10 mouse cellular contexts compared by ENCODE assay signal in the genomic region with DNA sequence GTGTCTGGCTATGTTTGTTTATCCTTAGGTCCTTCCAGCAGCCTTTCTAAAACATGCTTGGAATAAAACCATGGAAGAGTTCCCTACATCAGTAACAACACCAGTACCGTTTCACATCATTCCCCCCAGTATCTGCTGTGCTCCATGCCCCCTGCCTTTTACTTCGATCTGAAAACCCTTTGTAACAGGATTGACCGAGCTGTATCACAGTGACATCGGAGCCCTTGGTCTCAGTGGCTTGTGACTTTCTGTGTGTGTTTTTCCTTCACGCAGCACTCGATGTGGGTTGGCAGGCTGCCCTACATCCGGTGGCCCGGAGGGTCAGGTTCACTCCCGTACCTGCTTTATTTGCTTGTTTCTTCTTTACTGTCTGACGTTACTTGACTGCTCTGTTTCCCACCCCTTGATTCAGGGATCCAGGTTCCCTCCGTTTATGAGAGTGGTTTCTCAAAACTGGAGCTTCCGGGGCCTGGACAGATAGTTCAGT.
DNase-seq lines count a peak whose midpoint lies in the region; ATAC-seq and TF ChIP-seq lines count a peak whose summit lies in the region.
"Had no signal": no experiment of that assay in that cellular context is flagged by ENCODE, and none has a peak within 500 bp of the region (broad histone marks: within the 10 kb centered on the region; RNA-seq: fewer than 3 reads in every experiment).

No protein-coding gene starts in this region.

- peak; percentile 42 for DNase-seq in cerebellum, adult 11-12 months
- DNase-seq in cerebellum, adult 9-11 months = no peak
- DNase-seq in hindbrain, embryonic 10.5 days (ENCODE audit: low spot score) = no peak
- DNase-seq in stomach, postnatal 0 days (ENCODE audit: low spot score) = no peak
- DNase-seq: thymus, postnatal 25 days had no signal

- H3K36me3 ChIP-seq in hindbrain, embryonic 10.5 days = no peaks in the 10 kb centered on the region
- H3K36me3 ChIP-seq in hindbrain, embryonic 12.5 days = no peaks in the 10 kb centered on the region
- H3K36me3 ChIP-seq in neural tube, embryonic 13.5 days = no peaks in the 10 kb centered on the region
- no peaks in the 10 kb centered on the region for H3K36me3 ChIP-seq in neural tube, embryonic 15.5 days
- no peaks in the 10 kb centered on the region for H3K36me3 ChIP-seq in stomach, postnatal 0 days (ENCODE audit: control insufficient read depth, insufficient read depth, low read length)
- no peaks in the 10 kb centered on the region for H3K36me3 ChIP-seq in intestine, postnatal 0 days (ENCODE audit: control insufficient read depth, insufficient read depth)

- H3K9ac ChIP-seq in hindbrain, embryonic 12.5 days = no peak overlapping the region
- H3K9ac ChIP-seq in neural tube, embryonic 13.5 days = no peak overlapping the region
- no peak overlapping the region for H3K9ac ChIP-seq in neural tube, embryonic 15.5 days (replicated peaks)
- H3K9ac ChIP-seq in stomach, postnatal 0 days (ENCODE audit: low read length) = no peak overlapping the region
- H3K9ac ChIP-seq in intestine, postnatal 0 days (ENCODE audit: low read depth, low read length) = no peak overlapping the region

- WGBS in hindbrain, embryonic 10.5 days = 76% methylated on average over 12 of the region's 12 CpGs
- 74% methylated on average over 12 of the region's 12 CpGs for WGBS in hindbrain, embryonic 12.5 days
- WGBS in neural tube, embryonic 13.5 days = 68% methylated on average over 12 of the region's 12 CpGs
- 66% methylated on average over 12 of the region's 12 CpGs for WGBS in neural tube, embryonic 15.5 days
- WGBS in stomach, postnatal 0 days = 61% methylated on average over 12 of the region's 12 CpGs
- WGBS in intestine, postnatal 0 days = 70% methylated on average over 12 of the region's 12 CpGs

- no peak overlapping the region for H3K4me3 ChIP-seq in hindbrain, embryonic 10.5 days
- no peak overlapping the region for H3K4me3 ChIP-seq in hindbrain, embryonic 12.5 days
- no peak overlapping the region for H3K4me3 ChIP-seq in neural tube, embryonic 13.5 days
- no peak overlapping the region for H3K4me3 ChIP-seq in neural tube, embryonic 15.5 days (replicated peaks)
- no peak overlapping the region for H3K4me3 ChIP-seq in stomach, postnatal 0 days (ENCODE audit: low read depth, low read length)
- H3K4me3 ChIP-seq in intestine, postnatal 0 days (ENCODE audit: low read depth, low read length) = no peak overlapping the region

- no peak for TF ChIP-seq EP300 in stomach, postnatal 0 days (optimal IDR thresholded peaks at IDR 0.05)

- ATAC-seq in hindbrain, embryonic 12.5 days (ENCODE audit: low FRiP score) = no peak
- ATAC-seq in neural tube, embryonic 13.5 days (ENCODE audit: low read depth) = no peak
- ATAC-seq in neural tube, embryonic 15.5 days (ENCODE audit: low FRiP score) = no peak
- ATAC-seq in stomach, postnatal 0 days (ENCODE audit: low FRiP score, low TSS enrichment) = no peak
- ATAC-seq in intestine, postnatal 0 days = no peak
- ATAC-seq: inflammation-experienced regulatory T-cells, adult 6 months had no signal

- no peak for TF ChIP-seq CTCF in stomach, postnatal 0 days (IDR thresholded peaks at IDR 0.05; ENCODE audit: low read depth)
- no peak for TF ChIP-seq CTCF in intestine, postnatal 0 days (IDR thresholded peaks at IDR 0.05; ENCODE audit: low read depth)

- H3K4me1 ChIP-seq in hindbrain, embryonic 10.5 days (replicated peaks) = peaks cover 14% of the 10 kb centered on the region
- peaks cover 7% of the 10 kb centered on the region for H3K4me1 ChIP-seq in hindbrain, embryonic 12.5 days
- H3K4me1 ChIP-seq in neural tube, embryonic 13.5 days (replicated peaks) = peaks cover 10% of the 10 kb centered on the region
- peaks cover 8% of the 10 kb centered on the region for H3K4me1 ChIP-seq in neural tube, embryonic 15.5 days
- 0 out of 2 replicates have a peak, but pooled peaks cover 4% of the 10 kb centered on the region for H3K4me1 ChIP-seq in stomach, postnatal 0 days (replicated peaks; ENCODE audit: control insufficient read depth, insufficient read depth)
- H3K4me1 ChIP-seq in intestine, postnatal 0 days (replicated peaks; ENCODE audit: control insufficient read depth, insufficient read depth, low read length) = no peaks in the 10 kb centered on the region

- H3K27me3 ChIP-seq in hindbrain, embryonic 10.5 days (ENCODE audit: insufficient read depth, poor library complexity, severe bottlenecking) = peaks cover 4% of the 10 kb centered on the region; the same call in 1 of the 2 replicates
- H3K27me3 ChIP-seq in hindbrain, embryonic 12.5 days = no peaks in the 10 kb centered on the region
- H3K27me3 ChIP-seq in neural tube, embryonic 13.5 days = no peaks in the 10 kb centered on the region
- H3K27me3 ChIP-seq in neural tube, embryonic 15.5 days (replicated peaks) = no peaks in the 10 kb centered on the region
- no peaks in the 10 kb centered on the region for H3K27me3 ChIP-seq in stomach, postnatal 0 days (ENCODE audit: control insufficient read depth, insufficient read depth, low read length)
- H3K27me3 ChIP-seq in intestine, postnatal 0 days (replicated peaks; ENCODE audit: control insufficient read depth, insufficient read depth, low read length) = no peaks in the 10 kb centered on the region

- peak overlapping the region; percentile 66 for H3K27ac ChIP-seq in hindbrain, embryonic 10.5 days
- H3K27ac ChIP-seq in hindbrain, embryonic 12.5 days = no peak overlapping the region
- H3K27ac ChIP-seq in neural tube, embryonic 13.5 days (replicated peaks) = 0 out of 2 replicates have a peak overlapping the region, but pooled peaks have one; percentile 53
- H3K27ac ChIP-seq in neural tube, embryonic 15.5 days (replicated peaks) = no peak overlapping the region
- peak overlapping the region; percentile 69 for H3K27ac ChIP-seq in stomach, postnatal 0 days (replicated peaks)
- no peak overlapping the region for H3K27ac ChIP-seq in intestine, postnatal 0 days (ENCODE audit: low read depth, low read length)

- H3K4me2 ChIP-seq in hindbrain, embryonic 12.5 days (replicated peaks) = no peak overlapping the region
- H3K4me2 ChIP-seq in neural tube, embryonic 13.5 days = no peak overlapping the region
- no peak overlapping the region for H3K4me2 ChIP-seq in neural tube, embryonic 15.5 days
- H3K4me2 ChIP-seq in stomach, postnatal 0 days (replicated peaks; ENCODE audit: low read depth) = no peak overlapping the region
- no peak overlapping the region for H3K4me2 ChIP-seq in intestine, postnatal 0 days (replicated peaks; ENCODE audit: low read depth)

- peaks cover 6% of the 10 kb centered on the region for H3K9me3 ChIP-seq in hindbrain, embryonic 10.5 days
- no peaks in the 10 kb centered on the region for H3K9me3 ChIP-seq in hindbrain, embryonic 12.5 days (replicated peaks)
- no peaks in the 10 kb centered on the region for H3K9me3 ChIP-seq in neural tube, embryonic 13.5 days
- no peaks in the 10 kb centered on the region for H3K9me3 ChIP-seq in neural tube, embryonic 15.5 days (replicated peaks)
- H3K9me3 ChIP-seq in stomach, postnatal 0 days (ENCODE audit: control insufficient read depth, low read length) = no peaks in the 10 kb centered on the region
- no peaks in the 10 kb centered on the region for H3K9me3 ChIP-seq in intestine, postnatal 0 days (ENCODE audit: control insufficient read depth)

Comparison
In these comparisons a context has a peak if more than half of its experiments do, and no peak if none do; other contexts are left out.
1. H3K27ac ChIP-seq: peak in hindbrain, embryonic 10.5 days (single experiment), neural tube, embryonic 13.5 days (single experiment) and stomach, postnatal 0 days (single experiment); none in hindbrain, embryonic 12.5 days (single experiment), neural tube, embryonic 15.5 days (single experiment) and intestine, postnatal 0 days (single experiment).